Mouse (Mus musculus): Measurements from ENCODE around the gene Psmd8.
"Not testable (repeated sequence)": the region's sequence is repeated elsewhere in the genome, so short reads cannot be mapped to it uniquely, and the experiment has no call there.

The Psmd8 gene

DNA sequence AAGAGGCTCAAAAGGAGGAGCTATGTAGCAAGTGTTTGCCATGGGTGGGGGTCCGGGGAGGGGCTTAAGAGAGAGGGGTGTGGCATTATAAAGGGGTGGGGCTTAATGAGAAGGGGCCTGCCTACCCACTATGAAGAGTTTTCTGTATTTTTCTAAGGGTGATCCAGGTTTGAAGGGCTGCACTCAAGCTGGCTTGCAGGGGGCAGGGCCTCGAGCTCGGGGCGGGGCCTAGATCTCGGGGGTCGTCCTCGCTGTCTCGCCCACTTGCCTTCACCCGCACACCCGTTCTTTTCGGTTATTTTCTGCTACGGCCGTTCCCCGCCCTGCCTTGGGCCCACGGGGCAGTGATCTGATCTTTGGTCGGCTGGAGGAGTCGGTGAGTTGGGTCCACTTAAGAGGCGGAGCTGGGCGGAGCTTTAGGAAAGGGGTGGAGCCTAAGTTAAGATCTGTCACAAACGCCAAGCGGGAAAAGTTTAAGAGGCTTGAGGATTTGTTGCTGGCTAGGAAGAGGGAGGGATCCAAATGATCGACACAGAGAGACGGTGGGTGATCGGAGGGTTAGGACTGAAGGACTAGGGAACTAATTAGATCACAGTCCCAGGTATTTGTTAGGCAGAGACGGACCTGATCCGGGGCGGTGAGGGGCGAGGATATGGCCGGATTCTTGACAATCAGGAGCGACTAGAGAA, 10.3 kb downstream of the Psmd8 start, which contains the start of the genes Ggn and Spred3:
Ggn (plus strand) TSS at position 145 of the 689 bp plus-strand sequence.
Spred3 (minus strand) TSS at position 346 of the 689 bp plus-strand sequence.
- DNase-seq (ENCODE audit: low spot score): peak; percentile 75

DNA sequence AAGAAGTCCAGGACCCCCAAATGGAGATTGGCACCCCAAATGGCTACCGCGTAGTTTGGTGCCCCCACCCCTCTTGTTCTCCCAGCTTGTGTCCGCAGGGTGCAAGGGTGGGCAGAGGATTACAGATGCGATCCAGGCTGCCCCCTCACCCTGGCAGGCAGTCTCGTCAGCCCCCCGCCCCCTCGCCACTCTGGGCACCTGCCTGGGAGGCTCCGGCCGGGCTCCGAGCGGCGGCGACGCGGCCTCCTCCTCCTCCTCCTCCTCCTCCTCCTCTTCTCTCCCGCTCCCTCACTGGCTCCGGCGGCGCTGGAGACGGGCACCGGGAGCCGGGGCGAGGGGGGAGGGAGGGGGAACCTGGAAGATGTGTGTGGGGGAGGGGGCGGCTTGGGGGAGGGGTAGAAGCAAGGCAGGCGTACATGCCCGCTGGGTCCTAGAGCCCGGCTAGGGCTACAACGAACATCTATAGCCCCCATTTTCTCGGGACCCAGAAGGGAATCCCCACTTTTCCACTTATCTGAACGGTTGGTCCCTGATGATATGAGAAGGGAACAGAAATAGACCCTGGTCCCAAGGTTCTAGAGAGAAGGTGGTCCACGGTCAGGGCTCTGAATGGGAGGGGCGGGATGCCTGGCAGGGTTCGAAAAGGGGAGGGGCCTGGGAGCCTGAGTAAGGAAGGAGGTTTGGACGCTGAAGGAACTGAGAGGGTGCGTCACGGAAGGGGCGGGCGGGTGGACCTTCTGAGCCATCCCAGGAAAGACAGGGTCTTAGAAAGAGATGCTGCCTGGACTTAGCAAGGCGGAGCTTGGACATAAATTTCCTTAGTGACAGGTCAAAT, 11.1 kb downstream of the Psmd8 start:
- peak; percentile 75 for DNase-seq (ENCODE audit: low spot score)

GRCm38 (mm10) chr7:29168791-29169230, 11.7 kb downstream of the Psmd8 start:
- DNase-seq (ENCODE audit: low spot score): no peak

DNA sequence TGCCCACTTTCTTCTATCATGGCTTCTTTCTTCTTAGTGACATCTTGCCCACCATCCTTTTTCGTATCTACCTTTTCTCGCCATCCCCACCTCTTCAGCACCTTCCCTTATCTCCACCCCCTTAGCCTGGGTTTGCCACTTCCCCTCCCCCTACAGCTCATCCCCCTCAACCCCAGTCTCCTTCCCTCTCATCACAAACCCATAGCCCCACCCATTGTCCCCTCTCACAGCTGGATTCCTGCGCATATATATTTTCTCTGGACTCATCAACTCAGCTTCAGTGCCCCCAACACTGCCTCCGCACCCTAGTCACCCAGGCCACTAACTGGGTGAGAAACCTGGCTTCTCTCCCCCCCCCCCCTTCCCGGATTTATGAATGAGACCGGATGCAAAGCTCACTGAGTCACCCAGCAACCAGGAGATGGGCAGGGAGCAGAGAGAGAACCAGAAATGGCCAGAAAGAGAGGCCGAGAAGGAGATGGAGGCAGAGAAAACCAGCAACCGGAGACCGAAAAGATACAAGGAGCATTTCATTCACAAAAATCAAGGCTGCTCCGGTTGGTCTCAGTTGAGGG, 12.3 kb downstream of the Psmd8 start:
- no peak for DNase-seq (ENCODE audit: low spot score)

GRCm38 (mm10) chr7:29167656-29168055, 12.8 kb downstream of the Psmd8 start:
- no peak for DNase-seq (ENCODE audit: low spot score)

GRCm38 (mm10) chr7:29162750-29163525, 17.6 kb downstream of the Psmd8 start:
- DNase-seq (ENCODE audit: low spot score): no peak

GRCm38 (mm10) chr7:29162294-29162693, 18.2 kb downstream of the Psmd8 start:
- DNase-seq (ENCODE audit: low spot score): no peak

GRCm38 (mm10) chr7:29158264-29158663, 22.2 kb downstream of the Psmd8 start:
- DNase-seq (ENCODE audit: low spot score): no peak

GRCm38 (mm10) chr7:29155838-29156782, 24.4 kb downstream of the Psmd8 start, which contains the start of gene Fam98c:
Gene Fam98c (minus strand): TSS chr7:29156234.
- peak; percentile 48 for DNase-seq (ENCODE audit: low spot score)

DNA sequence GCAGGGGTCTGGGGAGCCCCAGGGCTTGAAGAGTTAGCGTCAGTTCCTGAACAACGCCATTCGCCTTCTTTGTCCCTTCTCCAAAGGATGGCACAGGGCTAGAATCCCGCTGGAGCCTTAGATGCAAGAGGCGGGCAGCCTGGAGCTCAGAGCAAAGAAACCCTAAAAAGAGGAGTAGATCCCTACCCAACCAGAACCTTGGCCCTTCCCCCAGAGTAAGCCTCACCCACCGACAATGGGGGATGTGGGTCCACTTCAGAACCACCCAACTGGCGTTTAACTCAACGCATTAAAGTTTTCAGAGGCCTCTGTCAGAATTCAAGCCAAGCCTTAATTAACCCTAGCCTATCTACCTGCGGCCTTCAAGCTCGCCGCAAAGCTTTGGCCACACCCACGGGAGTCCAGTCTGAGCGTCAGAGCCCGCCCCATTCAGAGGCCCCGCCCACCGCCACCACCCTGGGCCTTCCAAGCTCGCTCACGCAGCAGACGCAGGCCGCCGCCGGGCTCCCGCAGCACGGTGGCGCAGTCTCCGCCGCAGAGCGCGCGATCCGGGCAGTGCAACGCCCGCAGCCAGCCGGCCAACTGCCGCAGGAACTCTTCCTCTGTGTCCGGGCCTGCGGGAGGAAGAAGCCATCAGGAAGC, 25.2 kb downstream of the Psmd8 start:
- DNase-seq (ENCODE audit: low spot score): peak; percentile 59

- DNase-seq (ENCODE audit: low spot score): no peak
These were observed 26.3 kb downstream of the Psmd8 start for GRCm38 (mm10) chr7:29154018-29154720.

- DNase-seq (ENCODE audit: low spot score): no peak
These were observed 29.0 kb downstream of the Psmd8 start for GRCm38 (mm10) chr7:29151486-29151885.

- no peak for DNase-seq (ENCODE audit: low spot score)
These were observed 31.7 kb downstream of the Psmd8 start for GRCm38 (mm10) chr7:29148771-29149170.

GRCm38 (mm10) chr7:29146625-29147367, 33.7 kb downstream of the Psmd8 start:
- DNase-seq (ENCODE audit: low spot score): no peak

- DNase-seq (ENCODE audit: low spot score): no peak
These were observed 36.5 kb downstream of the Psmd8 start for GRCm38 (mm10) chr7:29144006-29144405.

DNA sequence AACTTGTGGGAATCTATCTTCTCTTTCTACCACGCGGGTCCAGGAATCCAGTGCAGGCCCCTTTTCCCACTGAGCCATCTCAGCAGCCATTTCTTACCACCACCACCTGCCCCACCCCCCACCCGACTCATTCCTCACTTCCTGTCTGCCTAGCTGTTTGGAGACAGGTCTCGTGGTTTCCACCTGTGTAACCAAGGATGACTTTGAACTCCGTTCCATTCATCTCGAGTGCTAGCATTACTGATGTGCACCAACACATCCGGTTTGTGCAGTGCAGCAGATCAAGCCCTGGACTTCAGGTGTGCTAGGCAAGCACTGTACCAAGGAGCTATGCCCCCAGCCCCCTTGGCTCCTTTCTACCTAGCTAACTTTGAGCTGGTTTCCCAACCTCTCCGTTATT, 39.1 kb downstream of the Psmd8 start:
- DNase-seq (ENCODE audit: low spot score): no peak

GRCm38 (mm10) chr7:29139237-29139636, 41.3 kb downstream of the Psmd8 start:
- DNase-seq (ENCODE audit: low spot score): not testable (repeated sequence)

DNA sequence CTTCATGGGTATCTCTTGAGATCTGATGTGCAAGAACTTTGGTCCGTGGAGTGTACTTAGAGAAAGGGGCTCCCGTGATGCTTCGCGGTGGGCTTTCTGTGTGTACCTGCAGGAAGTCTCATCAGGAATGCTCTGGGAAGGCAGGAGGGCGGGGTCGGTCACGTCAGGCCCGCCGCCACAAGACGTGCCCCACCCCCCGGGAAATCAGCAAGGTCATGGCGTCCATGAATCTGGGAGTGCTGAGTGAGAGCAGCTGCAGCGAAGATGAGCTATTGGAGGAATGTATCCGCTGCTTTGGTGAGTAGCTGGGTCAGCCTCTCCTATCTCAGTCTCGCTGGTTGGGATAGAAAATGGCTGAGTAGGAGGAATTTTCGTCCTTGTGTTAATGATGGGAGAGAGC, 43.1 kb downstream of the Psmd8 start:
- DNase-seq (ENCODE audit: low spot score): no peak

Data from adipocyte (in vitro differentiated cells).